Comparison of ENCODE assay signal across 11 mouse cellular contexts in the genomic region with DNA sequence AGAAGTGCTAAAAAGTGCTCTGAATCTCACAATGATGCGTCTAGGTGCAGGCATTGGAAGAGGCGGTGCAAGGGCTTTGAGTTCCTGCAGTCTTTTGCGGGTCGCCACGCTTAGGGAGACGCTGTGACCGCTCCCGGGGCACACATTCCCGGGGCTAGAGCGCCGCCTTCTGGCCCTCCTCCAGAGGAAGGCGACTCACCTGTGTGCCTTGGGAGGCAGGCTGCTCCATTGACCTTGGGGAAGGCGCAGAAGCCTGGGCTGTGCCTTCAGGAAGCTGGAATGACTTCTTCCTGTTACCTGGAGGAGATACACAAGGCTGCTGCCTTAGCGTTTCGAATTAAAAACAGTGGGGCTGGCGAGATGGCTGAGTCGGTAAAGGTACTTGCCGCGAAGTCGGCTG. TPM values are rescaled to one million over a fixed set of nuclear protein-coding genes. Genes with fewer than 3 reads are reported as not detected.
DNase-seq lines count a peak whose midpoint lies in the region; ATAC-seq and TF ChIP-seq lines count a peak whose summit lies in the region.
"Had no signal": no experiment of that assay in that cellular context is flagged by ENCODE, and none has a peak within 500 bp of the region (broad histone marks: within the 10 kb centered on the region; RNA-seq: fewer than 3 reads in every experiment).

No protein-coding gene starts in this region.

- no peak overlapping the region for H3K4me3 ChIP-seq in hindbrain, embryonic 11.5 days (ENCODE audit: low read depth, low read length)
- H3K4me3 ChIP-seq in hindbrain, embryonic 12.5 days, result no peak overlapping the region
- peak overlapping the region in 1 of 2 experiments; percentile 18; a peak in 1 of 4 replicates for H3K4me3 ChIP-seq in ES-E14 (ENCODE audit: insufficient read depth in 1 of 2, low read depth in 1 of 2, low read length in 2 of 2, poor library complexity in 1 of 2, severe bottlenecking in 1 of 2)
- H3K4me3 ChIP-seq in limb, embryonic 10.5 days, result no peak overlapping the region
- H3K4me3 ChIP-seq: left cerebral cortex, adult 2 months; neural tube, embryonic 13.5 days had no signal

- peaks cover 68% of the 10 kb centered on the region for H3K27me3 ChIP-seq in hindbrain, embryonic 11.5 days (ENCODE audit: control insufficient read depth, insufficient read depth, low read length)
- H3K27me3 ChIP-seq in hindbrain, embryonic 12.5 days, result peaks cover 84% of the 10 kb centered on the region
- peaks cover 72% of the 10 kb centered on the region for H3K27me3 ChIP-seq in limb, embryonic 10.5 days (ENCODE audit: low read depth, poor library complexity, severe bottlenecking)

- peak; percentile 60 for DNase-seq in hindbrain, embryonic 11.5 days (ENCODE audit: low spot score)
- peak; percentile 73 for DNase-seq in 416B (ENCODE audit: low read depth)
- DNase-seq in ES-E14 (ENCODE audit: low read depth, low spot score), result no peak
- DNase-seq in limb, embryonic 10.5 days (ENCODE audit: low spot score), result peak; percentile 65
- no peak for DNase-seq in natural killer cell, adult 2 months (ENCODE audit: low spot score in 2 of 2)
- no peak for DNase-seq in right cerebral cortex, postnatal 14 days
- DNase-seq in left cerebral cortex, adult 18-20 months (ENCODE audit: low spot score in 2 of 2), result no peak
- DNase-seq: heart, adult 11 months had no signal

- no peaks in the 10 kb centered on the region for H3K36me3 ChIP-seq in hindbrain, embryonic 11.5 days (ENCODE audit: control insufficient read depth, insufficient read depth, low read length)
- H3K36me3 ChIP-seq in hindbrain, embryonic 12.5 days, result no peaks in the 10 kb centered on the region
- no peaks in the 10 kb centered on the region for H3K36me3 ChIP-seq in ES-E14 (ENCODE audit: control insufficient read depth, insufficient read depth, low read length, poor library complexity, severe bottlenecking)
- no peaks in the 10 kb centered on the region for H3K36me3 ChIP-seq in limb, embryonic 10.5 days
- H3K36me3 ChIP-seq: neural tube, embryonic 13.5 days had no signal

- H3K27ac ChIP-seq in hindbrain, embryonic 11.5 days (ENCODE audit: low read depth, low read length), result no peak overlapping the region
- no peak overlapping the region for H3K27ac ChIP-seq in hindbrain, embryonic 12.5 days
- H3K27ac ChIP-seq in ES-E14 (ENCODE audit: insufficient read depth, low read depth, low read length, poor library complexity, severe bottlenecking), result no peak overlapping the region
- H3K27ac ChIP-seq in limb, embryonic 10.5 days, result no peak overlapping the region
- H3K27ac ChIP-seq: left cerebral cortex, adult 2 months; neural tube, embryonic 13.5 days had no signal

- no peaks in the 10 kb centered on the region for H3K4me1 ChIP-seq in hindbrain, embryonic 11.5 days (replicated peaks; ENCODE audit: control insufficient read depth, insufficient read depth, low read length)
- H3K4me1 ChIP-seq in hindbrain, embryonic 12.5 days, result no peaks in the 10 kb centered on the region
- H3K4me1 ChIP-seq in ES-E14 (ENCODE audit: control insufficient read depth in 2 of 2, insufficient read depth in 2 of 2, low read length in 2 of 2, poor library complexity in 1 of 2), result peaks cover 0 to 9% of the 10 kb centered on the region in 2 experiments; a peak in 1 of 4 replicates
- H3K4me1 ChIP-seq in limb, embryonic 10.5 days, result peaks cover 19% of the 10 kb centered on the region
- H3K4me1 ChIP-seq: neural tube, embryonic 13.5 days had no signal

- in situ Hi-C loops in ES-E14 (cut with MboI; ENCODE audit: low sequenced_read_pairs in 2 of 2, unreplicated experiment in 2 of 2), result no loop called here

- H3K9me3 ChIP-seq in hindbrain, embryonic 11.5 days (ENCODE audit: control insufficient read depth, low read length), result no peaks in the 10 kb centered on the region
- H3K9me3 ChIP-seq in hindbrain, embryonic 12.5 days (replicated peaks), result no peaks in the 10 kb centered on the region
- H3K9me3 ChIP-seq in ES-E14 (ENCODE audit: control insufficient read depth, insufficient read depth, low read depth, low read length), result no peaks in the 10 kb centered on the region
- no peaks in the 10 kb centered on the region for H3K9me3 ChIP-seq in limb, embryonic 10.5 days (replicated peaks)

- no peak overlapping the region for H3K4me2 ChIP-seq in hindbrain, embryonic 11.5 days (replicated peaks; ENCODE audit: low read depth, low read length)
- H3K4me2 ChIP-seq in hindbrain, embryonic 12.5 days (replicated peaks), result no peak overlapping the region
- H3K4me2 ChIP-seq: neural tube, embryonic 13.5 days had no signal

- H3K9ac ChIP-seq in hindbrain, embryonic 11.5 days (ENCODE audit: low read depth, low read length), result no peak overlapping the region
- no peak overlapping the region for H3K9ac ChIP-seq in hindbrain, embryonic 12.5 days
- H3K9ac ChIP-seq in ES-E14 (ENCODE audit: insufficient read depth, low read depth, low read length, poor library complexity, severe bottlenecking), result no peak overlapping the region
- H3K9ac ChIP-seq: neural tube, embryonic 13.5 days had no signal

- WGBS in hindbrain, embryonic 11.5 days, result 11% methylated on average over 20 of the region's 20 CpGs
- 13% methylated on average over 20 of the region's 20 CpGs for WGBS in hindbrain, embryonic 12.5 days
- 20% methylated on average over 20 of the region's 20 CpGs for WGBS in limb, embryonic 10.5 days

- no peak for ATAC-seq in hindbrain, embryonic 11.5 days (ENCODE audit: low FRiP score)
- no peak for ATAC-seq in hindbrain, embryonic 12.5 days (ENCODE audit: low FRiP score)

TF ChIP-seq in ES-E14, 5 proteins besides CTCF, POLR2A, EP300 and RAD21:
- TF ChIP-seq MAFK (IDR thresholded peaks at IDR 0.05; ENCODE audit: insufficient read depth, low read depth, low read length) (no peak), ZNF384 (IDR thresholded peaks at IDR 0.05; ENCODE audit: low read depth, low read length) (no peak), HCFC1 (IDR thresholded peaks at IDR 0.05; ENCODE audit: borderline replicate concordance, insufficient read depth, low read length) (no peak), ZC3H11A (IDR thresholded peaks at IDR 0.05; ENCODE audit: borderline replicate concordance, low read depth, low read length) (peak; percentile 23; the same call in 1 of the 2 replicates), CHD2 (IDR thresholded peaks at IDR 0.05; ENCODE audit: low read depth, low read length) (no peak)

RNA-seq across cellular contexts. Expression of a gene that starts 12.9 kb away (rescaled TPM):
- not detected in 2 replicates for polyA plus RNA-seq in hindbrain, embryonic 11.5 days (2014; fragmentation: Nextera tagmentation; extraction: Ambion mirVana)
- polyA plus RNA-seq in hindbrain, embryonic 12.5 days (2016; fragmentation: Nextera tagmentation; extraction: Ambion mirVana), result not detected in 2 replicates
- 2.8 and 5.4 TPM in 2 replicates for total RNA-seq in ES-E14 (2012; rRNA removed)
- 0.06 and 0.16 TPM in 2 replicates for polyA plus RNA-seq in limb, embryonic 10.5 days (2016; fragmentation: Nextera tagmentation; extraction: Ambion mirVana)
- not detected for total RNA-seq in left cerebral cortex, adult 18-20 months (2021)
- total RNA-seq: left cerebral cortex, adult 2 months had no signal
- polyA plus RNA-seq: neural tube, embryonic 13.5 days had no signal

RNA-seq across cellular contexts. Expression of a gene that starts 24.4 kb away (rescaled TPM):
- polyA plus RNA-seq in hindbrain, embryonic 11.5 days (2014; fragmentation: Nextera tagmentation; extraction: Ambion mirVana), result not detected in 2 replicates
- polyA plus RNA-seq in hindbrain, embryonic 12.5 days (2016; fragmentation: Nextera tagmentation; extraction: Ambion mirVana), result not detected in 2 replicates
- 0.09 TPM in 1 of 2 replicates, not detected in the other for total RNA-seq in ES-E14 (2012; rRNA removed)
- polyA plus RNA-seq in limb, embryonic 10.5 days (2016; fragmentation: Nextera tagmentation; extraction: Ambion mirVana), result not detected in 2 replicates
- not detected for total RNA-seq in left cerebral cortex, adult 18-20 months (2021)
- total RNA-seq: left cerebral cortex, adult 2 months had no signal
- polyA plus RNA-seq: neural tube, embryonic 13.5 days had no signal

RNA-seq across cellular contexts. Expression of a gene that starts 28.1 kb away (rescaled TPM):
- polyA plus RNA-seq in hindbrain, embryonic 11.5 days (2014; fragmentation: Nextera tagmentation; extraction: Ambion mirVana), result not detected in 2 replicates
- not detected in 2 replicates for polyA plus RNA-seq in hindbrain, embryonic 12.5 days (2016; fragmentation: Nextera tagmentation; extraction: Ambion mirVana)
- total RNA-seq in ES-E14 (2012; rRNA removed), result not detected in 2 replicates
- polyA plus RNA-seq in limb, embryonic 10.5 days (2016; fragmentation: Nextera tagmentation; extraction: Ambion mirVana), result not detected in 2 replicates
- total RNA-seq in left cerebral cortex, adult 18-20 months (2021), result not detected
- total RNA-seq: left cerebral cortex, adult 2 months had no signal
- polyA plus RNA-seq: neural tube, embryonic 13.5 days had no signal

Comparison
In these comparisons a context has a peak if more than half of its experiments do, and no peak if none do; other contexts are left out.
1. DNase-seq: peak in hindbrain, embryonic 11.5 days (single experiment), 416B (single experiment) and limb, embryonic 10.5 days (single experiment); none in ES-E14 (single experiment), natural killer cell, adult 2 months (0 of 2), right cerebral cortex, postnatal 14 days (single experiment) and left cerebral cortex, adult 18-20 months (0 of 2).